Mouse (Mus musculus) olfactory bulb, adult 2 months (tissue): ENCODE results near the gene Zmiz1. TPM values are rescaled to one million over a fixed set of nuclear protein-coding genes. Genes with fewer than 3 reads are reported as not detected.

Source experiments
- H3K27ac ChIP-seq: fragments of 200-500 bp; 2 replicates; pipeline ENCODE4 v1.5.1; 2012; ENCODE audit warnings: low read depth, low read length; ENCODE audit not compliant: insufficient read depth
- H3K4me1 ChIP-seq: fragments of 200-500 bp; 2 replicates; pipeline ENCODE4 v1.6.1; 2012; ENCODE audit warnings: low read length; ENCODE audit not compliant: control insufficient read depth, insufficient read depth
- H3K4me3 ChIP-seq: fragments of 200-500 bp; 2 replicates; pipeline ENCODE4 v1.5.1; 2012; ENCODE audit warnings: mild to moderate bottlenecking, low read depth, low read length, moderate library complexity; ENCODE audit not compliant: insufficient read depth
- CTCF ChIP-seq: fragments of 200-500 bp; IDR thresholded peaks from 2 replicates; pipeline ENCODE4 v1.5.1; 2012; ENCODE audit warnings: low read depth, mild to moderate bottlenecking, low read length, moderate library complexity; ENCODE audit not compliant: insufficient read depth
- POLR2A ChIP-seq: fragments of 200-500 bp; IDR thresholded peaks from 2 replicates; pipeline ENCODE4 v1.6.1; 2012; ENCODE audit warnings: mild to moderate bottlenecking, low read depth, low read length, moderate library complexity; ENCODE audit not compliant: insufficient read depth
- WGBS: fragments of 180-500 bp; shearing (Covaris S2); methylation state at CpG from one replicate; pipeline ENCODE4 v1.1.7; 2018; 5-methylcytosine and 5-hydroxymethylcytosine counted together
- polyA plus RNA-seq: library from polyadenylated mRNA; stranded (reverse); fragments of >200 nt; gene quantifications from 2 replicates; pipeline ENCODE4 v1.2.4, GENCODE M21; 2012; ENCODE audit warnings: low replicate concordance; ENCODE audit not compliant: missing spikeins, insufficient read depth, insufficient read length

The Zmiz1 gene
- polyA plus RNA-seq, 1 experiment = not detected

- TF ChIP-seq POLR2A = no peak
- TF ChIP-seq CTCF = no peak
- H3K4me1 ChIP-seq = peaks cover 57% of the 10 kb centered on the region
- 59% methylated on average over 2 of the region's 2 CpGs for WGBS
Observed at GRCm38 (mm10) chr14:25588156-25588555, 129.2 kb downstream of the Zmiz1 start.

GRCm38 (mm10) chr14:25588946-25589937 is 130.3 kb downstream of the Zmiz1 start:
- Histone ChIP-seq H3K4me1 (peaks cover 55% of the 10 kb centered on the region), H3K4me3 (no peak overlapping the region), H3K27ac (peak overlapping the region; percentile 49)
- 42% methylated on average over 16 of the region's 16 CpGs for WGBS
- no peak for TF ChIP-seq POLR2A

More at GRCm38 (mm10) chr14:25588156-25588555, 129.2 kb downstream of the Zmiz1 start:
- Histone ChIP-seq H3K4me3 (no peak overlapping the region), H3K27ac (peak overlapping the region; percentile 43)

- Histone ChIP-seq H3K4me1 (peaks cover 52% of the 10 kb centered on the region), H3K4me3 (no peak overlapping the region), H3K27ac (no peak overlapping the region)
- no peak for TF ChIP-seq CTCF
- TF ChIP-seq POLR2A = no peak
- 86% methylated on average over 5 of the region's 5 CpGs for WGBS
Observed at GRCm38 (mm10) chr14:25591000-25591399, 132.0 kb downstream of the Zmiz1 start.

- WGBS = 94% methylated on average over 1 of the region's 1 CpGs
- H3K4me3 ChIP-seq = no peak overlapping the region
- TF ChIP-seq POLR2A = no peak
- TF ChIP-seq CTCF = no peak
- H3K27ac ChIP-seq = no peak overlapping the region
- H3K4me1 ChIP-seq = peaks cover 48% of the 10 kb centered on the region
Observed at GRCm38 (mm10) chr14:25591426-25591825, 132.4 kb downstream of the Zmiz1 start.

GRCm38 (mm10) chr14:25592522-25592921 is 133.5 kb downstream of the Zmiz1 start:
- TF ChIP-seq CTCF (no peak), POLR2A (no peak)
- WGBS = 74% methylated on average over 6 of the region's 6 CpGs
- H3K27ac ChIP-seq = no peak overlapping the region
- no peak overlapping the region for H3K4me3 ChIP-seq
- H3K4me1 ChIP-seq = peaks cover 37% of the 10 kb centered on the region

- Histone ChIP-seq H3K27ac (no peak overlapping the region), H3K4me3 (no peak overlapping the region), H3K4me1 (peaks cover 26% of the 10 kb centered on the region)
- WGBS = 76% methylated on average over 8 of the region's 8 CpGs
- no peak for TF ChIP-seq CTCF
Observed at GRCm38 (mm10) chr14:25593876-25594275, 134.9 kb downstream of the Zmiz1 start.

- WGBS = 87% methylated on average over 4 of the region's 4 CpGs
- Histone ChIP-seq H3K4me1 (peaks cover 21% of the 10 kb centered on the region), H3K4me3 (no peak overlapping the region), H3K27ac (no peak overlapping the region)
- TF ChIP-seq CTCF = no peak
- no peak for TF ChIP-seq POLR2A
Observed at GRCm38 (mm10) chr14:25594611-25595010, 135.6 kb downstream of the Zmiz1 start.

- no peak overlapping the region for H3K4me3 ChIP-seq
- 80% methylated on average over 6 of the region's 6 CpGs for WGBS
- H3K4me1 ChIP-seq = peaks cover 17% of the 10 kb centered on the region
- TF ChIP-seq CTCF (no peak), POLR2A (no peak)
- H3K27ac ChIP-seq = no peak overlapping the region
Observed at GRCm38 (mm10) chr14:25598960-25599359, 140.0 kb downstream of the Zmiz1 start.

- no peak for TF ChIP-seq CTCF
- no peak for TF ChIP-seq POLR2A
- no peak overlapping the region for H3K27ac ChIP-seq
- H3K4me1 ChIP-seq = peaks cover 11% of the 10 kb centered on the region
- H3K4me3 ChIP-seq = no peak overlapping the region
- WGBS = 80% methylated on average over 12 of the region's 12 CpGs
Observed at GRCm38 (mm10) chr14:25599934-25600333, 140.9 kb downstream of the Zmiz1 start.

- H3K4me3 ChIP-seq = no peak overlapping the region
- 71% methylated on average over 7 of the region's 7 CpGs for WGBS
- H3K4me1 ChIP-seq = peaks cover 11% of the 10 kb centered on the region
- H3K27ac ChIP-seq = no peak overlapping the region
- TF ChIP-seq POLR2A (no peak), CTCF (no peak)
Observed at GRCm38 (mm10) chr14:25600358-25600757, 141.4 kb downstream of the Zmiz1 start.
